Mouse (Mus musculus) adrenal gland, postnatal 25 days (tissue): ENCODE results near the gene Twistnb. TPM values are rescaled to one million over a fixed set of nuclear protein-coding genes. Genes with fewer than 3 reads are reported as not detected.

ENCODE experiments used
- total RNA-seq: library from RNA; stranded (reverse); gene quantifications from 2 replicates; pipeline ENCODE4 v1.2.3, GENCODE M21; 2021

Gene Twistnb
- total RNA-seq, 1 experiment from 2014 or later = 18.6 TPM

Other genes with a start within 250 kb of the Twistnb start
- 0.52 TPM in 1 of 2 replicates, not detected in the other for gene Efcab10, start 34.8 kb upstream of the Twistnb start, total RNA-seq